Mouse (Mus musculus) heart, postnatal 0 days (tissue): ENCODE results near the gene Adgrv1. TPM values are rescaled to one million over a fixed set of nuclear protein-coding genes. Genes with fewer than 3 reads are reported as not detected.
"Not testable (repeated sequence)": the region's sequence is repeated elsewhere in the genome, so short reads cannot be mapped to it uniquely, and the experiment has no call there.

Source experiments
- ATAC-seq: fragments of 200-750 bp; cut with Nextera tagmentation; 2 replicates; pipeline ENCODE4 v1.8.0; 2017; ENCODE audit warnings: low read depth, moderate number of reproducible peaks, moderate library complexity; ENCODE audit not compliant: insufficient read depth
- DNase-seq: peaks from one replicate; pipeline ENCODE4 v3.0.0-alpha.2; 2016; ENCODE audit warnings: low spot score
- H3K27ac ChIP-seq: fragments of 300-500 bp; sonication (generic); 2 replicates; pipeline ENCODE4 v1.5.1; 2014; ENCODE audit warnings: low read depth, mild to moderate bottlenecking
- H3K27me3 ChIP-seq: fragments of 300-500 bp; sonication (generic); 2 replicates; pipeline ENCODE4 v1.6.1; 2014; ENCODE audit warnings: low read length, mixed read lengths; ENCODE audit not compliant: control insufficient read depth, insufficient read depth
- H3K36me3 ChIP-seq: fragments of 300-500 bp; sonication (generic); replicated peaks from 2 replicates; pipeline ENCODE4 v1.6.1; 2014; ENCODE audit warnings: low read length, mixed read lengths; ENCODE audit not compliant: control insufficient read depth, insufficient read depth
- H3K4me1 ChIP-seq: fragments of 300-500 bp; sonication (generic); 2 replicates; pipeline ENCODE4 v1.6.1; 2014; ENCODE audit warnings: antibody characterized with exemption; ENCODE audit not compliant: control insufficient read depth, insufficient read depth
- H3K4me2 ChIP-seq: fragments of 300-500 bp; sonication (generic); 2 replicates; pipeline ENCODE4 v1.6.1; 2014; ENCODE audit warnings: low read depth, mild to moderate bottlenecking, low read length, moderate library complexity
- H3K4me3 ChIP-seq: fragments of 300-500 bp; sonication (generic); 2 replicates; pipeline ENCODE4 v1.5.1; 2014; ENCODE audit warnings: low read depth, low read length
- H3K9ac ChIP-seq: fragments of 300-500 bp; sonication (generic); replicated peaks from 2 replicates; pipeline ENCODE4 v1.6.1; 2014; ENCODE audit warnings: low read depth, low read length, mixed read lengths
- H3K9me3 ChIP-seq: fragments of 300-500 bp; sonication (generic); replicated peaks from 2 replicates; pipeline ENCODE4 v1.6.1; 2016; ENCODE audit warnings: low read length; ENCODE audit not compliant: control insufficient read depth
- CTCF ChIP-seq: IDR thresholded peaks from 2 replicates; pipeline ENCODE4 v1.5.1; 2016; ENCODE audit warnings: antibody characterized with exemption, control low read depth, low read depth
- EP300 ChIP-seq: IDR thresholded peaks from 2 replicates; pipeline ENCODE4 v1.6.1; 2016; ENCODE audit warnings: antibody characterized with exemption, low read depth
- WGBS: fragments of 180-500 bp; shearing (Covaris S2); extraction: QIAGEN DNeasy Blood & Tissue Kit; methylation state at CpG from one replicate; pipeline ENCODE4 v1.1.7; 2014; 5-methylcytosine and 5-hydroxymethylcytosine counted together
- polyA plus RNA-seq: library from polyadenylated mRNA; unstranded; fragments of >200 nt; fragmentation: Nextera tagmentation; extraction: Ambion mirVana; gene quantifications from 2 replicates; pipeline ENCODE4 v1.2.1, GENCODE M21; 2015
- total RNA-seq: library from RNA; depleted of rRNA; stranded (reverse); fragments of >200 nt; gene quantifications from 2 replicates; pipeline ENCODE4 v1.2.3, GENCODE M21; 2014; ENCODE audit warnings: low replicate concordance

Adgrv1 gene
- total and polyA plus RNA-seq, 2 experiments from 2014 or later = 0.68 to 10.5 TPM

GRCm38 (mm10) chr13:81639624-81640023, 6.7 kb upstream of the Adgrv1 start:
- TF ChIP-seq EP300 (no peak), CTCF (no peak)
- H3K4me2 ChIP-seq = no peak overlapping the region
- no peak for DNase-seq
- no peak for ATAC-seq
- H3K4me1 ChIP-seq = no peaks in the 10 kb centered on the region
- 0 out of 2 replicates have a peak, but pooled peaks cover 3% of the 10 kb centered on the region for H3K27me3 ChIP-seq
- no peak overlapping the region for H3K4me3 ChIP-seq
- H3K36me3 ChIP-seq = no peaks in the 10 kb centered on the region
- no peaks in the 10 kb centered on the region for H3K9me3 ChIP-seq
- 47% methylated on average over 4 of the region's 4 CpGs for WGBS
- no peak overlapping the region for H3K27ac ChIP-seq
- H3K9ac ChIP-seq = no peak overlapping the region

- DNase-seq (no peak), ATAC-seq (no peak)
- Histone ChIP-seq H3K27me3 (peaks cover 13% of the 10 kb centered on the region; the same call in 1 of the 2 replicates), H3K36me3 (no peaks in the 10 kb centered on the region), H3K9ac (no peak overlapping the region), H3K27ac (no peak overlapping the region), H3K9me3 (no peaks in the 10 kb centered on the region), H3K4me3 (no peak overlapping the region), H3K4me1 (no peaks in the 10 kb centered on the region), H3K4me2 (no peak overlapping the region)
- WGBS = 70% methylated on average over 5 of the region's 5 CpGs
- TF ChIP-seq CTCF (no peak), EP300 (no peak)
Measured at GRCm38 (mm10) chr13:81630566-81630965, 2.4 kb downstream of the Adgrv1 start.

GRCm38 (mm10) chr13:81629395-81629794, 3.6 kb downstream of the Adgrv1 start:
- no peak for DNase-seq
- no peak overlapping the region for H3K4me2 ChIP-seq
- no peak overlapping the region for H3K27ac ChIP-seq
- H3K4me1 ChIP-seq = no peaks in the 10 kb centered on the region
- no peak for TF ChIP-seq CTCF
- no peak for TF ChIP-seq EP300
- peaks cover 13% of the 10 kb centered on the region; the same call in 1 of the 2 replicates for H3K27me3 ChIP-seq
- H3K36me3 ChIP-seq = no peaks in the 10 kb centered on the region
- no peaks in the 10 kb centered on the region for H3K9me3 ChIP-seq
- no peak overlapping the region for H3K9ac ChIP-seq
- H3K4me3 ChIP-seq = no peak overlapping the region
- no peak for ATAC-seq
- WGBS = 57% methylated on average over 3 of the region's 3 CpGs

- Histone ChIP-seq H3K36me3 (no peaks in the 10 kb centered on the region), H3K9ac (no peak overlapping the region), H3K4me3 (no peak overlapping the region), H3K4me2 (no peak overlapping the region), H3K9me3 (no peaks in the 10 kb centered on the region), H3K27ac (no peak overlapping the region), H3K27me3 (peaks cover 11% of the 10 kb centered on the region; the same call in 1 of the 2 replicates), H3K4me1 (no peaks in the 10 kb centered on the region)
- TF ChIP-seq EP300 = no peak
- TF ChIP-seq CTCF = no peak
- no peak for ATAC-seq
- no peak for DNase-seq
- 58% methylated on average over 2 of the region's 2 CpGs for WGBS
Measured at GRCm38 (mm10) chr13:81628631-81629190, 4.2 kb downstream of the Adgrv1 start.

GRCm38 (mm10) chr13:81627861-81628260, 5.1 kb downstream of the Adgrv1 start:
- not testable (repeated sequence) for H3K27ac ChIP-seq, H3K9me3 ChIP-seq, H3K4me3 ChIP-seq, DNase-seq, H3K4me2 ChIP-seq, ATAC-seq, H3K9ac ChIP-seq, H3K27me3 ChIP-seq, H3K4me1 ChIP-seq, H3K36me3 ChIP-seq
- WGBS = 17% methylated on average over 1 of the region's 1 CpGs

- Histone ChIP-seq H3K4me3 (no peak overlapping the region), H3K4me2 (no peak overlapping the region), H3K4me1 (no peaks in the 10 kb centered on the region), H3K27ac (no peak overlapping the region), H3K36me3 (no peaks in the 10 kb centered on the region), H3K9me3 (no peaks in the 10 kb centered on the region), H3K27me3 (no peaks in the 10 kb centered on the region), H3K9ac (no peak overlapping the region)
- no peak for ATAC-seq
- TF ChIP-seq CTCF (no peak), EP300 (no peak)
- DNase-seq = no peak
- 68% methylated on average over 4 of the region's 4 CpGs for WGBS
Measured at GRCm38 (mm10) chr13:81610349-81610748, 22.6 kb downstream of the Adgrv1 start.
